Mouse (Mus musculus) T-helper 2 cell (primary cell): ENCODE results near the gene Tfeb.

Experiments used
- in situ Hi-C: fragments of 300-600 bp; cut with MboI, MseI; formaldehyde crosslinking; loops from one replicate; pipeline ENCODE4 v1.15.1; 2025; ENCODE audit warnings: high pct_unique_total_duplicates

The Tfeb gene

DNA sequence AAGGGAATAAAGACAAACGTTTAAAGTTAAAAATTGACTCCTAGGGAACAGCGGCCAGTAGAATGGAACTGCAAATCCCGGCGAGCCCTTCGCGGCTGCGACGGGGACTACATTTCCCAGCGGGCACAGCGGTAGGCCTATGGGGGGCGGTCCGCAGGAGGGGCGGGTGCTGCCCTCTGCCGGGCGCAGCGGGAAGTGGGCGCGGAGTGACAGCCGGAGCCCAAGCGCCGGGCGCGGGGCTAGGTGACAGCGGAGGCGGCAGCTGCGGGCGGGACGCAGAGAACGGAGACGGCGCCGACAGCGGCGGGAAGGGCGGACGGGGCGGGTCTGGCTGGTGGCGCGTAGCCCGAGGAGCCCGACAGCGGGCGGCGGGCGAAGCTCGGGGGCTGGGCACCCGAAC is at the start of gene Tfeb:
Tfeb (plus strand) TSS at position 175 of the 400 bp plus-strand sequence.
- in situ Hi-C loops, result no loop called here

- in situ Hi-C loops, result no loop called here
Observed at GRCm38 (mm10) chr17:47687409-47688343, 49.2 kb upstream of the Tfeb start.

DNA sequence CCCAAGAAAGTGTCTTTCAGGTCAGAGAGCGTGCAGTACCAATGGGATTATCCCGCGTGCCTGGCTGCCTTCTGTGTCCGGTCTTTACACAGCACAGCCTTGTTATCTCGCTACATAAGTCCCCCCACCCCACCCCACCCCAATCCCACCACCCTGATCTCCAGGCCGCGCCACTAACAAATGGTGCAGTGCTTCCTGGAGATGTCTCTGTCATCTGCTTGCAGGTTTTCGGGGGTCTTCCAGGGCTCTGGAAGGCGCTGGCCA is 48.6 kb upstream of the Tfeb start, which contains the start of gene Tomm6:
Tomm6 (minus strand) TSS at position 43 of the 264 bp plus-strand sequence.
- in situ Hi-C loops, result no loop called here

- in situ Hi-C loops, result no loop called here
Observed at GRCm38 (mm10) chr17:47688608-47689575, 47.9 kb upstream of the Tfeb start, which contains the start of gene Frs3. Gene Frs3, plus strand, starts transcription at chr17:47689030.

- in situ Hi-C loops, result loop anchor here (5.0 kb wide), 2 partner anchors 78 to 178 kb away; partner anchors contain the start of genes Bysl, Gm20517 and Med20
Observed at GRCm38 (mm10) chr17:47689894-47690293, 46.9 kb upstream of the Tfeb start.

GRCm38 (mm10) chr17:47691650-47692049 is 45.2 kb upstream of the Tfeb start:
- in situ Hi-C loops, result loop anchor here (5.0 kb wide), 2 partner anchors 79 to 179 kb away; partner anchors contain the start of genes Bysl, Gm20517 and Med20

DNA sequence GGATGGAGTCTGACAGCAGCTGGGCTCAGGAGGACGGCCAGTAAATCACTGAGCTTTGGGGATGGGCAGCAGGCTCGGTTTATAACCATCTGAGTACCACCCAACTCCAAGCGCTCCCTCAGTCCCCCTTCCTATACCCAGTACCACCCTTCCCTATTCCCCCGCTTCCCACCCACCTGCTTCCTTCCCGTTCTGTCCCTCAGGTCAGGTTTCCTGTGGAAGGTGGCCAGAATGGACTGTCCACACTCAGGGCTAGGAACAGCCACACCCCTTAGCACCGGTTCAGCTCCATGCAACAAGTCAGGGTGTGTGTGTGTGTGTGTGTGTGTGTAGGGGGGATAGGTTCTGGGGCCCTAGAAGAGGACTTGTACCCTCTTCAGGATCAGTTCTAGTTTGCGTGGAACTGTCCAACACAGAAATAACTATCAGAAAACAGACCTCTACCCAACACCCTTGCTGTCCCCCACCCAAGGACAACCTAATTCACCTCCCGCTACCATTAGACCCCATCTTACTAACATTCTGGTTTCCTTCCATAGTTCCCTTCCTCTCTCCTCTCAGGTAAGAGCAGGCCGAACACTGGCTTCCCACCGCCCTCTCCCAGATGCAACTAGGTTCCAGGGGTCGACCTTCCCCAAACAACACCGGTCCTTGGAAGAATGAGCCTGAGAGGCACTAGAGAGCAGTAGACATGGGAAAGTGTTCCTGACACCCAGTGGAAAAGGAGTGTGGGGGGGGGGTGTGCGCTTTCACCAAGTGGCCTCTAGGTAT is 43.0 kb upstream of the Tfeb start:
- in situ Hi-C loops, result loop anchor here (5.0 kb wide), 2 partner anchors 82 to 182 kb away; partner anchors contain the start of genes Bysl, Gm20517 and Med20

DNA sequence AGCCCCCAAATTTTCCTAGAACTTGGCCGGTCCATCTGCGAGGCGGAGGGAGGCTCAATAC is 42.6 kb upstream of the Tfeb start, which contains the start of gene Gm21981:
Gm21981 (minus strand) TSS at position 14 of the 61 bp plus-strand sequence.
- in situ Hi-C loops, result loop anchor here (5.0 kb wide), 2 partner anchors 82 to 182 kb away; partner anchors contain the start of genes Bysl, Gm20517 and Med20

DNA sequence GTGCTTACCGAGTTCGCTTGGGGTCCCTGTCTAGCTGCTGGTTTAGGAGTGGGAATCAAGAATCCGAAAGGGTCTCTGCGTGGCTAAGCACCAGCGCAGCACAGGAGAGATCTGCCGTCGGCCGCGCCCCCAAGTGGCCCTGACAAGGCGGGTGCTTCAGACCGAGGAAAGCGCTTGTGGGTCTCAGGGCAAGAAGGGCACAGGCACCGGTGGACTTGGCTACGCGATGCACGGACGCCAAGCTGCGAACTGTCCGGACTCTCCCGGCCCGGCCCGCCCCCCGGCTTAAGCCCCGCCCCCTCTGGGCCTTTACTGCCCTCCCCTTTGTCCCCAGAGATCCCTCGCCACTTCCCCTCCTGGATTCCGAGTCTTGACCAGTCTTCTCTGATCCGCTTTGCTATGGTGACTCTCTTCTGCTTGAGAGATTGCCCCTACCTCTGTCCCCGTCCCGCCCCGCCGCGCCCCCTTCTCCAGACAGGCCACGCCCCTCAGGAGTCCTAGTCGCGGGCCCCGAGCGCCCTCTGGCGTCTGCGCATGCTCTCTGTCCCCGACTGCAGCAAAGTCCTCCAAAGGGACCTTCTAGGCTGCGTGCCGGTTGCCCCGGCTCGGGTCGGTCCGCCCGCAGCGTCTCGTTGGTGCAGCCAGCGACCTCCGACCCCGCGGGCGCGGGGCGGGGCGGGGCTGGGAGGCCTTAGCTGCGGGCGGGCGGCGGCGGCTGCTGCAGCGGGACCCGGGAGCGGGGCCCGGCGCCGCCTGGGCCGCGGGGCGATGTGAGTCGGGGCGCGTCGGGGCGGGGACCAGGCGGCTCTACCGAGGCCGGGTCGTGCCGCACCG is 42.1 kb upstream of the Tfeb start, which contains the start of gene Prickle4:
Prickle4 (minus strand) TSS at position 234 of the 834 bp plus-strand sequence.
- in situ Hi-C loops, result loop anchor here (5.0 kb wide), 2 partner anchors 82 to 182 kb away; partner anchors contain the start of genes Bysl, Gm20517 and Med20

DNA sequence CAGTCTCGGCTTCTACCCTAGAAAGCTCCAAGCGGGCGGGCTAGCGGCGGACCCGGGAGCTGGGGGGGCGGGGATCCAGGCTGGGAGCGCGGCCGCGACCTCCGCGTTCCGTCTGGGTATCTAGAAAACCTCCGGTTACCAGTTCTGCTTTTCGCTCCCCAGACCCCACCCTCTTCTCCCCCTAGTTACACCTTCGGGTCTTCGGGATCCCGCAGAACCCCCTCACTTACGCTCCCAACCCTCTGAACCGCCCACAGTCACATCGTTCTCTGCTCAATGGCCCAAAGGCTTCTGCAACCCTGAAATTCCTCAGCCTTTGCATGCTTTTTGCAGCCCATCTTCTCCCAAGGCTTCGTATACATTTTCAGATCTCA is 41.5 kb upstream of the Tfeb start:
- in situ Hi-C loops, result no loop called here

- in situ Hi-C loops, result no loop called here
Observed at GRCm38 (mm10) chr17:47698156-47698555, 38.7 kb upstream of the Tfeb start.

GRCm38 (mm10) chr17:47699055-47699454 is 37.8 kb upstream of the Tfeb start:
- in situ Hi-C loops, result no loop called here

- in situ Hi-C loops, result no loop called here
Observed at GRCm38 (mm10) chr17:47701793-47702192, 35.0 kb upstream of the Tfeb start.

GRCm38 (mm10) chr17:47702548-47703345 is 34.1 kb upstream of the Tfeb start:
- in situ Hi-C loops, result no loop called here

DNA sequence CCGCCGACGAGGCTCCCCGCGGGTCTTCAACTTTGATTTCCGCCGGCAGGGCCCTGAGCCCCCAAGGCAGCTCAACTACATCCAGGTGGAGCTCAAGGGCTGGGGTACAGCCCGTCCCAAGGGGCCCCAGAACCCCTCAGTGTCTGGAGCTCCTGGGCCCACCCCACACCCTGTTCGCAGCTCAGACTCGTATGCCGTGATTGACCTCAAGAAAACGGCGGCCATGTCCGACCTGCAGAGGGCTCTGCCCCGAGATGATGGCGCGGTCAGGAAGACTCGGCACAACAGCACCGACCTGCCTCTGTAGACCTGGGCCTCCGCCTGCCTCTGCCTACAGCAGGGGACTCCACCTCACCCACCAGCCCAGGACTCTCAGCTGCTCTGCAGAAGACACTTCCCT is 33.3 kb upstream of the Tfeb start:
- in situ Hi-C loops, result no loop called here

DNA sequence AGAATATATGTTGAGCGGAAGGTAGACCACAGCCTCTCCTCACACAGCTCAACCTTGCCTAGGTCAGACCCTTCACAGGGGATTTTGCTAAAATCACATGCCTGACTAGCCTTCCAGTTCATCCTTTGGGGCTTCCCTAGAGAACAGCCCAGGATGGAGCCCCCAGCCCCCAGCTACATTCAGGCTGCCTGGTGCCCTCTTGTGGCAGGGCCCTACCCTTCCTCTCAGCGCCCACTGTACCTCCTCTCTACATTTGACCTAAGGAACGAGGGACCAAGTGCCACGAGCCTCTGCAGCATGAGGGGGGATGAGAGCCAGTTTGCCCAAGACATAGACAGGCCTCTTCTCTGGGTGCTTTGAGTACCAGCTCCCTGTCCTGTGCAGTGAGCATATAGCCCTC is 32.1 kb upstream of the Tfeb start:
- in situ Hi-C loops, result no loop called here

DNA sequence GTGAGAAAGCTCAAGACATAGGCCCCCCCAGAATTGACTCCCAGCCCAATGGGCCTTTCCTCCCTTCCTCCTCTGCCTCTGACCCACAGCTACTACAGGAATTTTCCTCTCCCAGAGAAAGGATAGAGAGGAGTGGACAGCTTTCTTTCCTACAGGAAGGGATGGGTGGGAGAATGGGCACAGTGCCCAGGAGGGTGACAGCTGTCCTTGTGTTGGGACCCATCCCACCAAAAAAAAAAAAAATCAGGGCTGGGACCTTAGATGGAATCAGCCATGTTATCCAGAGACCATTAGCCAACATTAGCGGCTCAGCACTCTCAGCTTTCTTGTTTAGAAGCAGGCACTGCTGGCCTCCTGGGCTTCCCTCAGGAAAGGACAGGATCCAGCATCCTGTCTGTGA is 30.6 kb upstream of the Tfeb start:
- in situ Hi-C loops, result no loop called here

- in situ Hi-C loops, result no loop called here
Observed at GRCm38 (mm10) chr17:47707961-47708360, 28.9 kb upstream of the Tfeb start.

DNA sequence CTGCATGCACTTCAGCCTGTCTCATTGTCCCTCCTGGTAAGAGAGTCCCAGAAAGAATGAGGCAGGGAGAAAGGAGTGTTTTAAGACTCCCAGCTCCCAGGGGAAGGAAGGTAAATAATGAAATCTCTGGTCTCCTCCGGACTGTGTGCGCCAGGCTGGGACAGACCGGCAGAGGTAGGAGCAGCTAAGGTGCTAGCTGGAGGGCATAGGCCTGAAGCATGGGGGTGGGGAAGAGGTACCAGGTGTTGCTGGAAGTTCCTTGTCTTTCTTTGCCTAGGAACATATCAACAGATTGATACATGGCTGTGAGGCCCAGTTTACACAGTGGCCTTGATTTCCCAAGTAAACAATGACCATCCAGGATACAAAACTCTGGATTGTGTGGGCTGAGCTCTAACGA is 27.9 kb upstream of the Tfeb start:
- in situ Hi-C loops, result no loop called here

- in situ Hi-C loops, result no loop called here
Observed at GRCm38 (mm10) chr17:47710036-47710435, 26.8 kb upstream of the Tfeb start.
